Comparison of ENCODE assay signal across 8 mouse cellular contexts in genomic region chr2:52676913-52677303, GRCm38 (mm10). TPM values are rescaled to one million over a fixed set of nuclear protein-coding genes. Genes with fewer than 3 reads are reported as not detected.
DNase-seq lines count a peak whose midpoint lies in the region; ATAC-seq and TF ChIP-seq lines count a peak whose summit lies in the region.

No protein-coding gene starts in this region.

- WGBS in hindbrain, embryonic 13.5 days = 13% methylated on average over 6 of the region's 6 CpGs
- 13% methylated on average over 6 of the region's 6 CpGs for WGBS in midbrain, embryonic 12.5 days

- no peak overlapping the region for H3K4me3 ChIP-seq in left cerebral cortex, adult 2 months
- peak overlapping the region; percentile 64 for H3K4me3 ChIP-seq in hindbrain, embryonic 13.5 days
- H3K4me3 ChIP-seq in midbrain, embryonic 12.5 days = peak overlapping the region; percentile 78

- H3K4me1 ChIP-seq in hindbrain, embryonic 13.5 days (replicated peaks) = peaks cover 12% of the 10 kb centered on the region
- H3K4me1 ChIP-seq in midbrain, embryonic 12.5 days = peaks cover 11% of the 10 kb centered on the region

- no peak for DNase-seq in left cerebral cortex, adult 2 months (ENCODE audit: extremely low spot score in 1 of 2, low spot score in 2 of 2)
- no peak for DNase-seq in left cerebral cortex, adult 11 months (ENCODE audit: low spot score)
- peak; percentile 62 to 64 for DNase-seq in cerebellum, postnatal 10 days
- no peak for DNase-seq in thymus, postnatal 0 days (ENCODE audit: low spot score)
- DNase-seq in adrenal gland, adult 8-10 months = no peak
- DNase-seq in adrenal gland, postnatal 10 days = no peak

- H3K9ac ChIP-seq in hindbrain, embryonic 13.5 days = peak overlapping the region; percentile 77; the same call in 1 of the 2 replicates
- H3K9ac ChIP-seq in midbrain, embryonic 12.5 days (replicated peaks) = peak overlapping the region; percentile 71; the same call in 1 of the 2 replicates

- peak overlapping the region; percentile 90 for H3K4me2 ChIP-seq in hindbrain, embryonic 13.5 days
- H3K4me2 ChIP-seq in midbrain, embryonic 12.5 days (replicated peaks) = peak overlapping the region; percentile 94

- TF ChIP-seq CTCF in left cerebral cortex, adult 2 months (IDR thresholded peaks at IDR 0.05) = no peak

- intact Hi-C loops in left cerebral cortex, adult 2 months (cut with DNase I) = no loop called here

- H3K27ac ChIP-seq in left cerebral cortex, adult 2 months = peak overlapping the region; percentile 36; the same call in 1 of the 2 replicates
- no peak overlapping the region for H3K27ac ChIP-seq in hindbrain, embryonic 13.5 days
- no peak overlapping the region for H3K27ac ChIP-seq in midbrain, embryonic 12.5 days (replicated peaks)

- peaks cover 28% of the 10 kb centered on the region for H3K27me3 ChIP-seq in hindbrain, embryonic 13.5 days
- peaks cover 45% of the 10 kb centered on the region for H3K27me3 ChIP-seq in midbrain, embryonic 12.5 days

- no peaks in the 10 kb centered on the region for H3K36me3 ChIP-seq in hindbrain, embryonic 13.5 days
- no peaks in the 10 kb centered on the region for H3K36me3 ChIP-seq in midbrain, embryonic 12.5 days

- ATAC-seq in hindbrain, embryonic 13.5 days (ENCODE audit: low FRiP score) = no peak; the same call in 1 of the 2 replicates
- ATAC-seq in midbrain, embryonic 12.5 days (ENCODE audit: low FRiP score, low read depth) = no peak

- H3K9me3 ChIP-seq in hindbrain, embryonic 13.5 days = no peaks in the 10 kb centered on the region
- H3K9me3 ChIP-seq in midbrain, embryonic 12.5 days = no peaks in the 10 kb centered on the region

RNA-seq across cellular contexts. Expression of gene Cacnb4, which starts 0.3 kb away (rescaled TPM):
- total RNA-seq in left cerebral cortex, adult 2 months (2021) = 100 to 1,000 TPM; 166 to 176 TPM
- 11.0 and 13.3 TPM in 2 replicates for polyA plus RNA-seq in hindbrain, embryonic 13.5 days (2015; fragmentation: Nextera tagmentation; extraction: Ambion mirVana)
- polyA plus RNA-seq in midbrain, embryonic 12.5 days (2016; fragmentation: Nextera tagmentation; extraction: Ambion mirVana) = 5.0 and 7.4 TPM in 2 replicates
- polyA plus RNA-seq in thymus, postnatal 0 days (2015; fragmentation: Nextera tagmentation; extraction: Ambion mirVana) = 0.18 and 0.21 TPM in 2 replicates
- total RNA-seq in adrenal gland, adult 8-10 months (2022) = 1 to 10 TPM in 1 of 4 experiments, under 1 TPM in 3; 0.17 to 1.5 (median 0.64) TPM
- total RNA-seq in adrenal gland, postnatal 10 days (2021) = 1 to 10 TPM in 1 of 2 experiments, under 1 TPM in 1; 0.36 to 1.4 TPM

Comparison
In these comparisons a context has a peak if more than half of its experiments do, and no peak if none do; other contexts are left out.
1. DNase-seq: peak in cerebellum, postnatal 10 days (2 of 2); none in left cerebral cortex, adult 2 months (0 of 2), left cerebral cortex, adult 11 months (single experiment), thymus, postnatal 0 days (single experiment), adrenal gland, adult 8-10 months (single experiment) and adrenal gland, postnatal 10 days (single experiment).
2. RNA of gene Cacnb4, which starts 0.3 kb away (total RNA-seq): 166 to 176 TPM in left cerebral cortex, adult 2 months; 0.36 to 1.4 TPM in adrenal gland, postnatal 10 days and 0.17 to 1.5 TPM in adrenal gland, adult 8-10 months; every median in the first group is over 10 times any median in the second.